Mouse (Mus musculus) stomach, postnatal 0 days (tissue): ENCODE measurements around the gene Sprtn. TPM values are rescaled to one million over a fixed set of nuclear protein-coding genes. Genes with fewer than 3 reads are reported as not detected.

Source experiments
- ATAC-seq: fragments of 200-750 bp; cut with Nextera tagmentation; 2 replicates; pipeline ENCODE4 v1.8.0; 2017; ENCODE audit not compliant: low FRiP score, low TSS enrichment
- DNase-seq: peaks from one replicate; pipeline ENCODE4 v3.0.0-alpha.2; 2016; ENCODE audit warnings: low spot score
- H3K27ac ChIP-seq: fragments of 300-500 bp; sonication (generic); replicated peaks from 2 replicates; pipeline ENCODE4 v1.5.1; 2014; ENCODE audit warnings: mild to moderate bottlenecking, control low read depth
- H3K27me3 ChIP-seq: fragments of 300-500 bp; sonication (generic); 2 replicates; pipeline ENCODE4 v1.6.1; 2014; ENCODE audit warnings: low read length; ENCODE audit not compliant: control insufficient read depth, insufficient read depth
- H3K36me3 ChIP-seq: fragments of 300-500 bp; sonication (generic); 2 replicates; pipeline ENCODE4 v1.6.1; 2014; ENCODE audit warnings: low read length, mixed read lengths; ENCODE audit not compliant: control insufficient read depth, insufficient read depth
- H3K4me1 ChIP-seq: fragments of 300-500 bp; sonication (generic); replicated peaks from 2 replicates; pipeline ENCODE4 v1.6.1; 2014; ENCODE audit warnings: antibody characterized with exemption; ENCODE audit not compliant: control insufficient read depth, insufficient read depth
- H3K4me2 ChIP-seq: fragments of 300-500 bp; sonication (generic); replicated peaks from 2 replicates; pipeline ENCODE4 v1.6.1; 2014; ENCODE audit warnings: low read depth, mild to moderate bottlenecking, control low read depth, moderate library complexity
- H3K4me3 ChIP-seq: fragments of 300-500 bp; sonication (generic); 2 replicates; pipeline ENCODE4 v1.5.1; 2014; ENCODE audit warnings: low read depth, low read length, control low read depth
- H3K9ac ChIP-seq: fragments of 300-500 bp; sonication (generic); 2 replicates; pipeline ENCODE4 v1.6.1; 2014; ENCODE audit warnings: mild to moderate bottlenecking, low read length, control low read depth, mixed read lengths
- H3K9me3 ChIP-seq: fragments of 300-500 bp; sonication (generic); 2 replicates; pipeline ENCODE4 v1.6.1; 2016; ENCODE audit warnings: low read length; ENCODE audit not compliant: control insufficient read depth
- CTCF ChIP-seq: IDR thresholded peaks from 2 replicates; pipeline ENCODE4 v1.5.1; 2016; ENCODE audit warnings: antibody characterized with exemption, low read depth, mild to moderate bottlenecking, moderate library complexity
- EP300 ChIP-seq: optimal IDR thresholded peaks from 2 replicates; pipeline ENCODE3; 2016; ENCODE audit warnings: antibody characterized with exemption
- WGBS: fragments of 180-500 bp; shearing (Covaris S2); extraction: QIAGEN DNeasy Blood & Tissue Kit; methylation state at CpG from one replicate; pipeline ENCODE4 v1.1.7; 2014; 5-methylcytosine and 5-hydroxymethylcytosine counted together
- polyA plus RNA-seq: library from polyadenylated mRNA; unstranded; fragments of >200 nt; fragmentation: Nextera tagmentation; extraction: Ambion mirVana; gene quantifications from 2 replicates; pipeline ENCODE4 v1.2.1, GENCODE M21; 2015

The Sprtn gene
- 4.9 and 5.0 TPM in 2 replicates for polyA plus RNA-seq

- Histone ChIP-seq H3K4me2 (peak within 1 kb of the TSS; percentile 98), H3K27me3 (no peaks in the 10 kb centered on the region), H3K9ac (peak within 1 kb of the TSS; percentile 87), H3K4me1 (peaks cover 14% of the 10 kb centered on the region; the same call in 1 of the 2 replicates), H3K36me3 (peaks cover 21% of the 10 kb centered on the region), H3K9me3 (no peaks in the 10 kb centered on the region), H3K27ac (peak within 1 kb of the TSS; percentile 90), H3K4me3 (peak within 1 kb of the TSS; percentile 86)
- TF ChIP-seq CTCF (no peak), EP300 (no peak)
- WGBS, result under 1% methylated on average over 114 of the region's 114 CpGs
- peak; percentile 98 for DNase-seq
- ATAC-seq, result peak; percentile 86
Measured at GRCm38 (mm10) chr8:124897386-124898250, at the start of gene Sprtn, which contains the start of gene Exoc8. TSS of gene Sprtn (plus strand) at chr8:124897886. TSS of gene Exoc8 (minus strand) at chr8:124897705.

- H3K27ac ChIP-seq, result no peak overlapping the region
- DNase-seq (no peak), ATAC-seq (no peak)
- no peaks in the 10 kb centered on the region for H3K27me3 ChIP-seq
- no peaks in the 10 kb centered on the region for H3K9me3 ChIP-seq
- H3K4me3 ChIP-seq, result no peak overlapping the region
- TF ChIP-seq EP300, result no peak
- no peak for TF ChIP-seq CTCF
- H3K9ac ChIP-seq, result no peak overlapping the region
- H3K4me1 ChIP-seq, result no peaks in the 10 kb centered on the region
- H3K36me3 ChIP-seq, result peaks cover 9% of the 10 kb centered on the region
- WGBS, result 98% methylated on average over 1 of the region's 1 CpGs
- no peak overlapping the region for H3K4me2 ChIP-seq
Measured at GRCm38 (mm10) chr8:124853511-124853910, 44.2 kb upstream of the Sprtn start.

- H3K27me3 ChIP-seq, result no peaks in the 10 kb centered on the region
- H3K9me3 ChIP-seq, result no peaks in the 10 kb centered on the region
- H3K9ac ChIP-seq, result no peak overlapping the region
- H3K4me2 ChIP-seq, result no peak overlapping the region
- DNase-seq (peak; percentile 45), ATAC-seq (no peak)
- H3K27ac ChIP-seq, result no peak overlapping the region
- TF ChIP-seq EP300 (no peak), CTCF (peak; percentile 69)
- H3K4me3 ChIP-seq, result no peak overlapping the region
- peaks cover 9% of the 10 kb centered on the region for H3K36me3 ChIP-seq
- H3K4me1 ChIP-seq, result peaks cover 5% of the 10 kb centered on the region
Measured at GRCm38 (mm10) chr8:124859466-124859865, 38.2 kb upstream of the Sprtn start.

- H3K9ac ChIP-seq, result no peak overlapping the region
- no peak overlapping the region for H3K27ac ChIP-seq
- ATAC-seq, result no peak
- no peak overlapping the region for H3K4me2 ChIP-seq
- peaks cover 9% of the 10 kb centered on the region for H3K36me3 ChIP-seq
- no peak overlapping the region for H3K4me3 ChIP-seq
- WGBS, result 98% methylated on average over 3 of the region's 3 CpGs
- DNase-seq, result no peak
- TF ChIP-seq EP300 (no peak), CTCF (no peak)
- H3K4me1 ChIP-seq, result peaks cover 5% of the 10 kb centered on the region
- no peaks in the 10 kb centered on the region for H3K27me3 ChIP-seq
- H3K9me3 ChIP-seq, result no peaks in the 10 kb centered on the region
Measured at GRCm38 (mm10) chr8:124860188-124860587, 37.5 kb upstream of the Sprtn start.

GRCm38 (mm10) chr8:124862321-124863162 is 35.1 kb upstream of the Sprtn start, which contains the start of the genes Gnpat and 2810004N23Rik:
TSS of gene Gnpat (plus strand) at chr8:124863033.
TSS of gene 2810004N23Rik (minus strand) at chr8:124863120.
- Histone ChIP-seq H3K4me3 (peak within 1 kb of the TSS; percentile 94), H3K27me3 (no peaks in the 10 kb centered on the region)

More at GRCm38 (mm10) chr8:124862321-124863162, 35.1 kb upstream of the Sprtn start, which contains the start of the genes Gnpat and 2810004N23Rik:
- H3K4me1 ChIP-seq, result peaks cover 5% of the 10 kb centered on the region
- WGBS, result under 1% methylated on average over 55 of the region's 55 CpGs
- H3K4me2 ChIP-seq, result peak within 1 kb of the TSS; percentile 68
- peak within 1 kb of the TSS; percentile 96 for H3K27ac ChIP-seq
- TF ChIP-seq EP300 (peak; percentile 26), CTCF (no peak)
- H3K9ac ChIP-seq, result peak within 1 kb of the TSS; percentile 98
- H3K36me3 ChIP-seq, result peaks cover 3% of the 10 kb centered on the region; the same call in 1 of the 2 replicates
- ATAC-seq, result peak; percentile 94
- H3K9me3 ChIP-seq, result no peaks in the 10 kb centered on the region
- DNase-seq, result peak; percentile 92
